Mouse (Mus musculus) kidney, postnatal 4 days (tissue): ENCODE data around the gene Emilin1.

Experiments
- DNase-seq, 2 experiments: peaks; one replicate each; pipeline ENCODE4 v3.0.0; 2021; ENCODE audit warnings: mixed read lengths in 2 of 2

The Emilin1 gene

DNA sequence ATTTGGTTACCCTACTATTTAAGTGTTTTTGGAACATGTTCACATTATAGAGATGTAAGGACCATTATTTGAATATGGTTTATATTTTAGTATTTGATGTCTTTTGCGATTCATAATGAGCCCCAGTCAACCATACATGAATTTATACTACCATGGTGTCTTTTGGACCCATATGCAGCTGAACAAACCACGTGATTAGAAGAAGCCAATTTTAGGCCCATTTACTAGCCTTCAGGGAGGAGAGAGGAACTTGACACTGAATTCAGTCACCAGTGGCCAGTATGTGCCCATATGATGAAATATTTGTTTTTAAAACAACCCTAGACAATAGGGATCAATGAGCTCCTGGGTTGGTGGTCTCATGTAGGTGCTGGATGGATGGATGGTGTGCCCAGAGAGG, 47.6 kb downstream of the Emilin1 start:
- DNase-seq: no peak

DNA sequence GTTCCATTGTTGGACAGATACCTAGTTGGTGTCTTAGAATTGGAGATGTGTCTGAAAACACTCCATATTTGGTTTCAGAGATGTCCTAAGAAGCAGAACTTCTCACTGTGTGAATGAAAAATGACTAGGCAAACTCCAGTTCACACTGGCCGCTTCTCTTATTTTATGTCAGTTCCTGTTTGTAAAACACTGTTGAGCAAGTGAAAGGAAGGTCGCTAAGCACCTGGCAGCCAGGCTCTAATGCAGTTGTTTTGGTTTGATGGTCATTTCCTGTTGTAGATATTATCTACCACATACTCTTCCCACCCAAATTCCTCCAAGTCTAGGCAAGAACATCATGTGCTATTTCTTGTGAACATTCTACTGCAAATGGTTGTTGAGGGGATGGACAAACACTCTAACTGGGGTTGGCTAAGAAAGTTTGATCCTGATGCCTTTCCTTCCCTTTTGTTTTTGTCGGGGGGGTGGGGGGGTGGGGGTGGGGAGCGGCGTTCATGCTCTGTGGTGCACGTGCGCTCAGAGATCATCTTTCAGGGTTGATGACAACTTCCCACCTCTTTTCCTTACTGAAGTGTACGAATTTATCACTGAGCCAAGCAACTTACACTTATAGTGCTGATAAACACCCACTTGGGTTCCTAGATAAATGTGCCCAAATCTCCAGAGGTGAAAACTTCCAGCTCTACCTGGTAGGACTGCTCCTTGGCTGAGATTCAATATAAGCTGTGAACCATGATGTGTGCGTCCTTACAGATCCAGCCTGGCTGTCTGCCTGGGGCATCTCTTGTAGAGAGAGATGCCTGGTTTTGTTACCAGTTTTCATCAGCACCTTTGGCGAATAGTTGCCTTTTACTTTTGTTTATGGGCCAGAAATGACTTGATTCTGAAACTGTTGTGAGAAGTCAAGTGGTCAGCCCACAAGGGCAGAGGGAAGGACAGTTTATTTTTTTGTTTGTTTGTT, 48.6 kb downstream of the Emilin1 start:
- no peak for DNase-seq

DNA sequence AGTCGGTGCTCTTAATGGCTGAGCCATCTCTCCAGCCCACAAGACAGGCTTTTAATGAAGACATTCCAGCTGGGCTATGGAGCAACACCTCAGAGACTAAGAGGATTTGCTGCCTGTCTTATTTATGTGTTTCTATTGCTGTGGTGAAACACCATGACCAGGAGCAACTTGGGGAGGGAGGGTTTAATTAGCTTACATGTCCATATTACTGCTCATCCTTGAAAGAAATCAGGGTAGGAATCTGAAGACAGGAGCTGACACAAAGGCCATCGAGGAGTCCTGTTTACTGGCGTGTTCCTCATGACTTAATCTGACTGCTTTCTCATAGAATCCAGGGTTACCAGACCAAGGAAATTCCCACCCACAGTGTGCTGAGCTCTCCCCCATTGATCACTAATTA, 50.7 kb downstream of the Emilin1 start:
- DNase-seq: no peak

GRCm38 (mm10) chr5:30966189-30966588, 53.0 kb downstream of the Emilin1 start:
- DNase-seq: no peak

DNA sequence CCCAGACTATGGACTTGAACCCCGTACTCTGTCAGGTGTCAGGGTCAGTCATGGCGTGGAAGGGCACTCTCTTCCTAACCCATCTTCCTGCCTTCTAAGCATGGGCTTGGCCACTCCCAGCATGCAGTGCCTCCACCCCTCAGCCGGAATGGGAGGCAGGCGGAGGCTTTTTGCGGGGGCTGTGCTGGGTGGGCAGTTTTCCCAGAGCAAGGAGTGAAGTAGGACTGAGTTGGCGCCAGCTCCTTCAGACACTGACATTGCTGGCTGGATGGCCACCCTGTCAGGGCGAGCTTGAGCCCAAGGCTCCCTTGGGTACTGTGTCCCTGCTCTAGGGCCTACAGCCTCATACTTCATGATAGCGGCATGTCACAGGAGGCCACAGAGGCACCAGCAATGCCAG, 55.2 kb downstream of the Emilin1 start, which contains the start of gene Tcf23:
Gene Tcf23 (plus strand): TSS at position 247 of the 400 bp plus-strand sequence.
- peak; percentile 84 to 88 for DNase-seq

DNA sequence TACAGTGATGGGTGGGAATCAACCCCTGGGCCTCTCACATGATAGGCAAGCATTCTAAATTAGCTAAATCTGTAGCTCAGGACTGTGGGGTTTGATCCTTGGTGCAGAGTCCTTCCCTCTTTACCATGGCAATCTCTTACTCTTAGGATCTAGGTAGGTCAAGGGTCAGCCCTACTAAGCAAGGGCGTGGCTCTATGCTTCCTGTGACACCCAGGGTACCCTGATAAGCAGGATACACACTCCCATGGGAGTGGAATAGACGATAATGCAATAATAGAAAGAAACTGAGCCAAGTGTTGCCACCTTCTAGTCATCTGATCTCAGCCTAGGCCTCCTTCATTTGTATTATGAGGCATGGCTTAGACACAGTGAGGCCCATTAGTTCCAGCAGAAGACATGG, 56.2 kb downstream of the Emilin1 start:
- no peak for DNase-seq
